Mouse (Mus musculus): ENCODE measurements around the gene Cd248. TPM values are rescaled to one million over a fixed set of nuclear protein-coding genes. Genes with fewer than 3 reads are reported as not detected.
A peak's percentile ranks its signal among the peaks of the same experiment; 100 is the strongest.

Gene Cd248
- total RNA-seq, 2 experiments from 2014 or later = 9.5 to 15.1 TPM

- Histone ChIP-seq H3K4me3 (peak overlapping the region; percentile 76), H3K27ac (peak overlapping the region; percentile 80)
- TF ChIP-seq CTCF (IDR thresholded peaks at IDR 0.05) = no peak
- DNase-seq = no peak
- intact Hi-C loops (cut with DNase I) = loop anchor here (5.0 kb wide), 1 partner anchor 53 kb away; no protein-coding TSS in a partner anchor
These were observed 2.1 kb downstream of the Cd248 start for GRCm38 (mm10) chr19:5069978-5070377.

DNA sequence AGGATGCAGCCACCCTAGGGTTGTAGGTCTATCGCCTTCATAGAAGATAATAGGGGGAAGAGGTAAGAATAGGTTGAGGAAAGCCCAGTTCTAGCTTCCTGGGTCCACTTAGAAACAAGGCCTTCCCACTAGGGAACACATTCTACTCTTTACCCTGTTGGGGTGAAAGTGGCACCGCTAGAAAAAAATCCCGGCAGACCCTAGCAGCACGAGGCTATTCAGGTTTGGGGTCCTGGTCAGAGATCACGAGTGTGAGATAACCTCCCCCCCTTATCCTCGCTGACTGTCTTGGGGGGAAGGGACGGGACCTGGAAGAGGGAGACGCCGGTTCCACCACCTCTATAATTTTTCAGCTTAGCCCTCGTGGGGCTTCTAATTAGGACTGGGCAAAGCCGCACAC is 3.2 kb downstream of the Cd248 start:
- no peak for DNase-seq
- intact Hi-C loops (cut with DNase I) = loop anchor here (5.0 kb wide), 1 partner anchor 54 kb away; no protein-coding TSS in a partner anchor
- peak overlapping the region; percentile 80 for H3K27ac ChIP-seq
- TF ChIP-seq CTCF (IDR thresholded peaks at IDR 0.05) = no peak
- H3K4me3 ChIP-seq = peak overlapping the region; percentile 76

- no peak for TF ChIP-seq CTCF (IDR thresholded peaks at IDR 0.05)
- intact Hi-C loops (cut with DNase I) = loop anchor here (5.0 kb wide), 1 partner anchor 54 kb away; no protein-coding TSS in a partner anchor
- H3K27ac ChIP-seq = peak overlapping the region; percentile 80
- peak; percentile 84 for DNase-seq
- peak overlapping the region; percentile 76 for H3K4me3 ChIP-seq
These were observed 3.9 kb downstream of the Cd248 start for GRCm38 (mm10) chr19:5071545-5072369.

DNA sequence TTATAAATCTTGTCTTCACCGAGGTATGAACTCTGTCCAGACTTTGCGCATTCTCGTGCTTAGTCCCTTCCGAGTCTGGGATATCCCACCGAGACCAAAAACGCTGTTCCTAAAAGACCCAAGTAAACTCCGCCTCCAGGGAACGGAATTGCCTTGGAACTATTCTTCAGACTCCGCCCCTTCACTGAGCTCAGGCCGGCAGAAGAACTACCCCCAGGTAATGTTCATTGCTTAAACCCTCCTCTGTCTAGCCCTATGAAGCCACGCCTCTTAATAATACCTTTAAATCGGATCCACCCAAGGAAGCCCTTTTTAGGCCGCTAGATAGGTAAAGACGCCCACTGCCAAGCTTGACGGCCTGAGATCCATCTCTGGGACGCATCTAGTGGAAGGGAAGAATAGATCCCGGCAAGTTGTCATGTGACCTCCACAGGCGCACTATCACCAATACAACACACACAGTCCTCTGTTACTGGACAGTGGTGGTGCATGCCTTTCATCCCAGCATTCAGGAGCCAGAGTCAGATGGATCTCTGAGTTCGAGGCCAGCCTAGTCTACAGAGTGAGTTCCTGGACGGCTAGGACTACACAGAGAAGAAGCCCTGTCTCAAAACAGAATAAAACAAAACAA is 4.6 kb downstream of the Cd248 start:
- peak overlapping the region; percentile 76 for H3K4me3 ChIP-seq
- H3K27ac ChIP-seq = peak overlapping the region; percentile 80
- no peak for DNase-seq
- intact Hi-C loops (cut with DNase I) = loop anchor here (1.0 to 5.0 kb wide), 2 partner anchors 16 to 55 kb away; no protein-coding TSS in a partner anchor
- no peak for TF ChIP-seq CTCF (IDR thresholded peaks at IDR 0.05)

- intact Hi-C loops (cut with DNase I) = loop anchor here (1.0 to 5.0 kb wide), 2 partner anchors 17 to 56 kb away; no protein-coding TSS in a partner anchor
- peak; percentile 69 for DNase-seq
These were observed 5.2 kb downstream of the Cd248 start for GRCm38 (mm10) chr19:5073028-5073427.

DNA sequence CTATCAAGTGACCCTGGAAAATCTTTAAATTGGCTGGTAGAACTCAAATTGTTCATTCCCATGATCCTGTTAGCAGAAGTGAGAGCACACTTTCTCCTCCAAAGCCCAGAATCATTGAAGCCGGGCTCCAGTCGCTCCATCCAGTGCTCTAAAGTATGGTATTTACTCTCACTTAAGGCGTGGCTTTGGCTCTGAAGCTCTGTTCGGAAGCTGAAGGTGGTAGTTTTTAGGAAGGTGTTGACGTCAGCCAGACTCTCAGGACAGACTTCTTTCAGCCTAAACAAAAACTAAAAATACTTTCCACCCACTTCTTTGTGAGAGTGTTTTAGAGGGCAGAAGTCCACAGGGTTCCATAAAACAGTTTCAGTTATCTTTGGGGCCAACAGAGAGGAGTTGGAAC is 5.6 kb downstream of the Cd248 start:
- H3K4me3 ChIP-seq = no peak overlapping the region
- no peak for DNase-seq
- TF ChIP-seq CTCF (IDR thresholded peaks at IDR 0.05) = no peak
- intact Hi-C loops (cut with DNase I) = loop anchor here (1.0 to 5.0 kb wide), 2 partner anchors 17 to 56 kb away; no protein-coding TSS in a partner anchor
- H3K27ac ChIP-seq = no peak overlapping the region

More at GRCm38 (mm10) chr19:5073028-5073427, 5.2 kb downstream of the Cd248 start:
- peak; percentile 70 for TF ChIP-seq CTCF (IDR thresholded peaks at IDR 0.05)
- Histone ChIP-seq H3K27ac (peak overlapping the region; percentile 80; the same call in 1 of the 2 replicates), H3K4me3 (peak overlapping the region; percentile 76)

GRCm38 (mm10) chr19:5079279-5079678 is 11.4 kb downstream of the Cd248 start:
- TF ChIP-seq CTCF (IDR thresholded peaks at IDR 0.05) = no peak
- H3K4me3 ChIP-seq = no peak overlapping the region
- DNase-seq = no peak
- intact Hi-C loops (cut with DNase I) = no loop called here
- no peak overlapping the region for H3K27ac ChIP-seq

GRCm38 (mm10) chr19:5082005-5082404 is 14.1 kb downstream of the Cd248 start:
- H3K4me3 ChIP-seq = no peak overlapping the region
- H3K27ac ChIP-seq = no peak overlapping the region
- DNase-seq = no peak
- TF ChIP-seq CTCF (IDR thresholded peaks at IDR 0.05) = no peak
- intact Hi-C loops (cut with DNase I) = no loop called here

GRCm38 (mm10) chr19:5082596-5082995 is 14.7 kb downstream of the Cd248 start:
- no peak for DNase-seq
- Histone ChIP-seq H3K4me3 (no peak overlapping the region), H3K27ac (no peak overlapping the region)
- TF ChIP-seq CTCF (IDR thresholded peaks at IDR 0.05) = no peak
- intact Hi-C loops (cut with DNase I) = no loop called here

DNA sequence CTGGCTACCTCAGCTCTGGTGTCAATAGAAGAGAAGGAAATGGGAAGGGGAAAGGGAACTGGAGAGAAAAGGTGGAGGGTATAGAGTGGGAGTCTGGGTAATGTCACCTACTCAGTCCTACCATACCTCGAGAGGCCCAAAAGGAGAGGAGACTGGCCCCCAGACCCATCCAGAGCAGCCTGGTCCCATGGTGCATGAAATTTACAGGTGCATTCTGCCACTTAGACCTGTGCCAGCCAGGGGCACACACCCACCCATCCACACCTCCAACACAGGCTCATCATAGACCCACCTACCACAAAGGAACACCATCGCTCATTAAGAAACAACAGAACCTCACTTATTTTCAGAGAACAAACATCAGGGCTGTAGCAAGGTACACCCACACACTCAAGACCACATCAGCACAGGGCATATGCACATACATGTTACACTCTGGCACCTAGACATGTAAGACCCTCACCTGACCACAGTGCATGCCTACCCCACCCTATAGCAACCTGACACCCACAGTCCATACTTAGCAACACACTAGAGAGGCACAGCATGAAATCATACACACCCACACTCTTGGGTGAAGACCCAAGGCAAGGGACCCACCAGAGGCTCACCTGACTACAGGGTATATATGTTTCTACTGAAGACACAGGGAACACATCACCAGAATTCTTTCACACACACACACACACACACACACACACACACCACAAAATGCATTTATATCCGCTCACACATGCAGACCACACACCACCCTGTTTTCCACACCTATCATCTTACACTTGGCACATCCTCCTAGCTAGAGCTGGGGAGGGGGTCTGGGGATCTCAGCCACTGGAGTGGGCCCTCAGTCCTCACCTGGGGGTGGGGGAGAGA is 16.3 kb downstream of the Cd248 start:
- TF ChIP-seq CTCF (IDR thresholded peaks at IDR 0.05) = no peak
- intact Hi-C loops (cut with DNase I) = no loop called here
- no peak overlapping the region for H3K4me3 ChIP-seq
- no peak overlapping the region for H3K27ac ChIP-seq
- no peak for DNase-seq

GRCm38 (mm10) chr19:5084834-5085144 is 16.9 kb downstream of the Cd248 start:
- no peak overlapping the region for H3K27ac ChIP-seq
- DNase-seq = no peak
- intact Hi-C loops (cut with DNase I) = loop anchor here (5.0 kb wide), 1 partner anchor 42 kb away; the partner anchor contains the start of gene Brms1
- H3K4me3 ChIP-seq = peak overlapping the region; percentile 72
- no peak for TF ChIP-seq CTCF (IDR thresholded peaks at IDR 0.05)

Data from gastrocnemius, adult 2 months (tissue).